Mouse (Mus musculus): ENCODE data around the gene Acot8. TPM values are rescaled to one million over a fixed set of nuclear protein-coding genes. Genes with fewer than 3 reads are reported as not detected.

Gene Acot8
- polyA plus RNA-seq, 1 experiment: 87.6 TPM

- TF ChIP-seq GATA1 (IDR thresholded peaks at IDR 0.05; ENCODE audit: borderline replicate concordance, low read length) (no peak), FLI1 (IDR thresholded peaks at IDR 0.05; ENCODE audit: low read length) (no peak)
- Histone ChIP-seq H3K4me1 (peaks cover 38% of the 10 kb centered on the region), H3K9me3 (no peaks in the 10 kb centered on the region), H3K27me3 (replicated peaks) (no peaks in the 10 kb centered on the region), H3K4me3 (replicated peaks) (no peak overlapping the region), H3K36me3 (replicated peaks; ENCODE audit: low read length) (peaks cover 93% of the 10 kb centered on the region)
Observed at GRCm38 (mm10) chr2:164761971-164762370, 42.7 kb downstream of the Acot8 start.

- Histone ChIP-seq H3K36me3 (replicated peaks; ENCODE audit: low read length) (peaks cover 94% of the 10 kb centered on the region), H3K27me3 (replicated peaks) (no peaks in the 10 kb centered on the region), H3K4me1 (peaks cover 38% of the 10 kb centered on the region), H3K4me3 (replicated peaks) (no peak overlapping the region), H3K9me3 (no peaks in the 10 kb centered on the region)
- TF ChIP-seq GATA1 (IDR thresholded peaks at IDR 0.05; ENCODE audit: borderline replicate concordance, low read length): no peak
- no peak for TF ChIP-seq FLI1 (IDR thresholded peaks at IDR 0.05; ENCODE audit: low read length)
Observed at GRCm38 (mm10) chr2:164761502-164761901, 43.2 kb downstream of the Acot8 start.

- peaks cover 94% of the 10 kb centered on the region for H3K36me3 ChIP-seq (replicated peaks; ENCODE audit: low read length)
- H3K27me3 ChIP-seq (replicated peaks): no peaks in the 10 kb centered on the region
- TF ChIP-seq FLI1 (IDR thresholded peaks at IDR 0.05; ENCODE audit: low read length): no peak
- no peak for TF ChIP-seq GATA1 (IDR thresholded peaks at IDR 0.05; ENCODE audit: borderline replicate concordance, low read length)
- H3K4me1 ChIP-seq: peaks cover 38% of the 10 kb centered on the region
- no peaks in the 10 kb centered on the region for H3K9me3 ChIP-seq
- no peak overlapping the region for H3K4me3 ChIP-seq (replicated peaks)
Observed at GRCm38 (mm10) chr2:164760059-164760833, 44.4 kb downstream of the Acot8 start.

- Histone ChIP-seq H3K27me3 (replicated peaks) (no peaks in the 10 kb centered on the region), H3K9me3 (no peaks in the 10 kb centered on the region), H3K36me3 (replicated peaks; ENCODE audit: low read length) (peaks cover 100% of the 10 kb centered on the region), H3K4me3 (replicated peaks) (no peak overlapping the region), H3K4me1 (peaks cover 45% of the 10 kb centered on the region)
- TF ChIP-seq GATA1 (IDR thresholded peaks at IDR 0.05; ENCODE audit: borderline replicate concordance, low read length) (no peak), FLI1 (IDR thresholded peaks at IDR 0.05; ENCODE audit: low read length) (no peak)
Observed at GRCm38 (mm10) chr2:164758692-164759091, 46.0 kb downstream of the Acot8 start.

- Histone ChIP-seq H3K27me3 (replicated peaks) (no peaks in the 10 kb centered on the region), H3K4me1 (peaks cover 46% of the 10 kb centered on the region), H3K9me3 (no peaks in the 10 kb centered on the region), H3K36me3 (replicated peaks; ENCODE audit: low read length) (peaks cover 100% of the 10 kb centered on the region), H3K4me3 (replicated peaks) (no peak overlapping the region)
- TF ChIP-seq GATA1 (IDR thresholded peaks at IDR 0.05; ENCODE audit: borderline replicate concordance, low read length) (no peak), FLI1 (IDR thresholded peaks at IDR 0.05; ENCODE audit: low read length) (no peak)
Observed at GRCm38 (mm10) chr2:164757841-164758240, 46.8 kb downstream of the Acot8 start.

GRCm38 (mm10) chr2:164754800-164755199 lies 49.9 kb downstream of the Acot8 start:
- Histone ChIP-seq H3K9me3 (no peaks in the 10 kb centered on the region), H3K27me3 (replicated peaks) (no peaks in the 10 kb centered on the region), H3K36me3 (replicated peaks; ENCODE audit: low read length) (peaks cover 100% of the 10 kb centered on the region), H3K4me3 (replicated peaks) (no peak overlapping the region), H3K4me1 (peaks cover 23% of the 10 kb centered on the region)
- no peak for TF ChIP-seq FLI1 (IDR thresholded peaks at IDR 0.05; ENCODE audit: low read length)
- TF ChIP-seq GATA1 (IDR thresholded peaks at IDR 0.05; ENCODE audit: borderline replicate concordance, low read length): no peak

- no peak overlapping the region for H3K4me3 ChIP-seq (replicated peaks)
- no peaks in the 10 kb centered on the region for H3K9me3 ChIP-seq
- H3K4me1 ChIP-seq: peaks cover 16% of the 10 kb centered on the region
- H3K27me3 ChIP-seq (replicated peaks): no peaks in the 10 kb centered on the region
- H3K36me3 ChIP-seq (replicated peaks; ENCODE audit: low read length): peaks cover 100% of the 10 kb centered on the region
- no peak for TF ChIP-seq GATA1 (IDR thresholded peaks at IDR 0.05; ENCODE audit: borderline replicate concordance, low read length)
- no peak for TF ChIP-seq FLI1 (IDR thresholded peaks at IDR 0.05; ENCODE audit: low read length)
Observed at GRCm38 (mm10) chr2:164754105-164754504, 50.6 kb downstream of the Acot8 start.

GRCm38 (mm10) chr2:164752454-164752853 lies 52.2 kb downstream of the Acot8 start:
- TF ChIP-seq GATA1 (IDR thresholded peaks at IDR 0.05; ENCODE audit: borderline replicate concordance, low read length) (no peak), FLI1 (IDR thresholded peaks at IDR 0.05; ENCODE audit: low read length) (no peak)
- Histone ChIP-seq H3K4me3 (replicated peaks) (peak overlapping the region; percentile 16), H3K27me3 (replicated peaks) (no peaks in the 10 kb centered on the region), H3K36me3 (replicated peaks; ENCODE audit: low read length) (peaks cover 100% of the 10 kb centered on the region), H3K9me3 (no peaks in the 10 kb centered on the region), H3K4me1 (peaks cover 20% of the 10 kb centered on the region)

GRCm38 (mm10) chr2:164748991-164749390 lies 55.7 kb downstream of the Acot8 start:
- H3K4me1 ChIP-seq: peaks cover 38% of the 10 kb centered on the region
- no peak overlapping the region for H3K4me3 ChIP-seq (replicated peaks)
- peaks cover 2% of the 10 kb centered on the region for H3K27me3 ChIP-seq (replicated peaks)
- H3K36me3 ChIP-seq (replicated peaks; ENCODE audit: low read length): peaks cover 68% of the 10 kb centered on the region
- TF ChIP-seq GATA1 (IDR thresholded peaks at IDR 0.05; ENCODE audit: borderline replicate concordance, low read length) (no peak), FLI1 (IDR thresholded peaks at IDR 0.05; ENCODE audit: low read length) (no peak)
- no peaks in the 10 kb centered on the region for H3K9me3 ChIP-seq

- Histone ChIP-seq H3K4me1 (peaks cover 34% of the 10 kb centered on the region), H3K4me3 (replicated peaks) (no peak overlapping the region)
Observed at GRCm38 (mm10) chr2:164748191-164748590, 56.5 kb downstream of the Acot8 start.

More at GRCm38 (mm10) chr2:164748191-164748590, 56.5 kb downstream of the Acot8 start:
- TF ChIP-seq GATA1 (IDR thresholded peaks at IDR 0.05; ENCODE audit: borderline replicate concordance, low read length): no peak
- TF ChIP-seq FLI1 (IDR thresholded peaks at IDR 0.05; ENCODE audit: low read length): no peak
- Histone ChIP-seq H3K36me3 (replicated peaks; ENCODE audit: low read length) (peaks cover 60% of the 10 kb centered on the region), H3K27me3 (replicated peaks) (peaks cover 7% of the 10 kb centered on the region), H3K9me3 (no peaks in the 10 kb centered on the region)
